8 mouse cellular contexts compared by ENCODE assay signal in the genomic region with DNA sequence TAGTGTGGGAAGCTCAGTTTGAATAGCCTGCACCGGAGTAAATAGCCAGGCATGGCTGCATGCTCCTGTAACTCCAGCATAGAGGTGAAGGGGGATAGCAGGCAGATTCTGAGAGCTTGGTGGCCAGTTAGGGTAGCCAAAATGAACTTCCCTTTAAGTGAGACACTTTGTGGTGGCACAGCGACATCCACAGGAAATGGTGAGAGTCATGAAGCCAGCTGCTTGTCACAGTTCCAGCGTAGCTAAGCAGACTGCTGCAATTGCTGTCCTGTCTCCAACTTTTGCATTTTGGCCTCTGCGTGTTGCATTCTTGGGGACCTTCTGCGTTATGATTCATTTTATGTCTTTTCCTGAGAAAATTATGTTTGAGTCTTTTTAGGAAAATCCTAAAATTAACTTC. TPM values are rescaled to one million over a fixed set of nuclear protein-coding genes. Genes with fewer than 3 reads are reported as not detected.
A peak's percentile ranks its signal among the peaks of the same experiment; 100 is the strongest.
DNase-seq lines count a peak whose midpoint lies in the region.

No protein-coding gene starts in this region.

- intact Hi-C loops in left cerebral cortex, postnatal 14 days (cut with DNase I) = loop anchor here (5.0 kb wide), 1 partner anchor 34 kb away; no protein-coding TSS in a partner anchor
- intact Hi-C loops in left cerebral cortex, postnatal 36 days (cut with DNase I) = no loop called here

- peak; percentile 50 to 64 for DNase-seq in left cerebral cortex, postnatal 14 days (ENCODE audit: low spot score in 2 of 2)
- DNase-seq in left cerebral cortex, postnatal 36 days (ENCODE audit: low spot score in 2 of 2) = no peak
- peak; percentile 47 for DNase-seq in adrenal gland, adult 8-10 months
- peak; percentile 81 for DNase-seq in gastrocnemius, adult 18-20 months (ENCODE audit: low spot score)
- DNase-seq in kidney, postnatal 25 days = peak; percentile 46 to 62
- DNase-seq in right cerebral cortex, postnatal 14 days = peak; percentile 36
- DNase-seq in frontal cortex, postnatal 10 days (ENCODE audit: low spot score in 2 of 2) = no peak
- DNase-seq in urinary bladder, postnatal 25 days (ENCODE audit: low spot score) = no peak

RNA-seq across cellular contexts. Expression of gene Clec4f, which starts 39.5 kb away (rescaled TPM):
- not detected for total RNA-seq in left cerebral cortex, postnatal 14 days (2021)
- total RNA-seq in left cerebral cortex, postnatal 36 days (2021) = not detected
- not detected for total RNA-seq in adrenal gland, adult 8-10 months (2022)
- not detected for total RNA-seq in gastrocnemius, adult 18-20 months (2021)

RNA-seq across cellular contexts. Expression of gene Stambp, which starts 44.0 kb away (rescaled TPM):
- total RNA-seq in left cerebral cortex, postnatal 14 days (2021) = 10 to 100 TPM; 34.0 to 35.3 TPM
- total RNA-seq in left cerebral cortex, postnatal 36 days (2021) = 10 to 100 TPM; 30.9 to 35.3 TPM
- total RNA-seq in adrenal gland, adult 8-10 months (2022) = 10 to 100 TPM; 24.0 to 33.4 (median 28.3) TPM
- total RNA-seq in gastrocnemius, adult 18-20 months (2021) = 1 to 10 TPM; 6.2 to 6.8 TPM

Comparison
In these comparisons a context has a peak if more than half of its experiments do, and no peak if none do; other contexts are left out.
1. DNase-seq: peak in left cerebral cortex, postnatal 14 days (2 of 2), adrenal gland, adult 8-10 months (single experiment), gastrocnemius, adult 18-20 months (single experiment), kidney, postnatal 25 days (2 of 2) and right cerebral cortex, postnatal 14 days (single experiment); none in left cerebral cortex, postnatal 36 days (0 of 2), frontal cortex, postnatal 10 days (0 of 2) and urinary bladder, postnatal 25 days (single experiment).